Mouse (Mus musculus): ENCODE measurements at regions not wholly inside any gene's neighbourhood (a gene's known extent, or its start where the extent isn't known, plus 50 kb on each side); places are given as distances from the start of the nearest gene placed in this dataset.

GRCm38 (mm10) chr10:37079535-37079934, 59.2 kb downstream of the Marcks start:
- Histone ChIP-seq H3K9me3 (ENCODE audit: control insufficient read depth, low read length) (no peaks in the 10 kb centered on the region), H3K9ac (ENCODE audit: low read depth, low read length) (no peak overlapping the region), H3K27me3 (ENCODE audit: control insufficient read depth, insufficient read depth, low read length) (no peaks in the 10 kb centered on the region), H3K4me3 (ENCODE audit: low read length) (no peak overlapping the region), H3K27ac (ENCODE audit: low read depth, low read length) (0 out of 2 replicates have a peak overlapping the region, but pooled peaks have one; percentile 12), H3K4me1 (ENCODE audit: control insufficient read depth, insufficient read depth, low read length) (peaks cover 7% of the 10 kb centered on the region; the same call in 1 of the 2 replicates), H3K4me2 (replicated peaks; ENCODE audit: low read depth, low read length) (no peak overlapping the region), H3K36me3 (ENCODE audit: control insufficient read depth, insufficient read depth, low read length) (no peaks in the 10 kb centered on the region)
- 73% methylated on average over 6 of the region's 6 CpGs for WGBS
- no peak for ATAC-seq (ENCODE audit: low FRiP score, low TSS enrichment)

GRCm38 (mm10) chr10:37078439-37078838, 60.3 kb downstream of the Marcks start:
- Histone ChIP-seq H3K9me3 (ENCODE audit: control insufficient read depth, low read length) (no peaks in the 10 kb centered on the region), H3K27ac (ENCODE audit: low read depth, low read length) (peak overlapping the region; percentile 62), H3K4me1 (ENCODE audit: control insufficient read depth, insufficient read depth, low read length) (peaks cover 7% of the 10 kb centered on the region; the same call in 1 of the 2 replicates), H3K4me2 (replicated peaks; ENCODE audit: low read depth, low read length) (no peak overlapping the region), H3K4me3 (ENCODE audit: low read length) (no peak overlapping the region), H3K9ac (ENCODE audit: low read depth, low read length) (no peak overlapping the region), H3K27me3 (ENCODE audit: control insufficient read depth, insufficient read depth, low read length) (no peaks in the 10 kb centered on the region), H3K36me3 (ENCODE audit: control insufficient read depth, insufficient read depth, low read length) (no peaks in the 10 kb centered on the region)
- WGBS, result 34% methylated on average over 5 of the region's 5 CpGs
- ATAC-seq (ENCODE audit: low FRiP score, low TSS enrichment), result peak; percentile 92; the same call in 1 of the 2 replicates

- Histone ChIP-seq H3K4me2 (replicated peaks; ENCODE audit: low read depth, low read length) (no peak overlapping the region), H3K9me3 (ENCODE audit: control insufficient read depth, low read length) (no peaks in the 10 kb centered on the region), H3K4me1 (ENCODE audit: control insufficient read depth, insufficient read depth, low read length) (peaks cover 7% of the 10 kb centered on the region; the same call in 1 of the 2 replicates), H3K27me3 (ENCODE audit: control insufficient read depth, insufficient read depth, low read length) (no peaks in the 10 kb centered on the region), H3K4me3 (ENCODE audit: low read length) (no peak overlapping the region), H3K9ac (ENCODE audit: low read depth, low read length) (no peak overlapping the region), H3K36me3 (ENCODE audit: control insufficient read depth, insufficient read depth, low read length) (no peaks in the 10 kb centered on the region), H3K27ac (ENCODE audit: low read depth, low read length) (no peak overlapping the region; the same call in 1 of the 2 replicates)
- 84% methylated on average over 2 of the region's 2 CpGs for WGBS
- 0 out of 2 replicates have a peak, but pooled peaks have one; percentile 24 for ATAC-seq (ENCODE audit: low FRiP score, low TSS enrichment)
Measured at GRCm38 (mm10) chr10:37077741-37078140, 61.0 kb downstream of the Marcks start.

- WGBS, result 17% methylated on average over 5 of the region's 5 CpGs
- no peaks in the 10 kb centered on the region for H3K27me3 ChIP-seq (ENCODE audit: control insufficient read depth, insufficient read depth, low read length)
- no peak overlapping the region for H3K4me2 ChIP-seq (replicated peaks; ENCODE audit: low read depth, low read length)
- no peaks in the 10 kb centered on the region for H3K9me3 ChIP-seq (ENCODE audit: control insufficient read depth, low read length)
- ATAC-seq (ENCODE audit: low FRiP score, low TSS enrichment), result peak; percentile 62; the same call in 1 of the 2 replicates
- H3K27ac ChIP-seq (ENCODE audit: low read depth, low read length), result no peak overlapping the region
- H3K4me3 ChIP-seq (ENCODE audit: low read length), result no peak overlapping the region
- H3K36me3 ChIP-seq (ENCODE audit: control insufficient read depth, insufficient read depth, low read length), result no peaks in the 10 kb centered on the region
- no peak overlapping the region for H3K9ac ChIP-seq (ENCODE audit: low read depth, low read length)
- H3K4me1 ChIP-seq (ENCODE audit: control insufficient read depth, insufficient read depth, low read length), result peaks cover under 1% of the 10 kb centered on the region; the same call in 1 of the 2 replicates
Measured at GRCm38 (mm10) chr10:37072834-37073233, 65.9 kb downstream of the Marcks start.

- Histone ChIP-seq H3K9ac (ENCODE audit: low read depth, low read length) (no peak overlapping the region), H3K4me2 (replicated peaks; ENCODE audit: low read depth, low read length) (no peak overlapping the region), H3K9me3 (ENCODE audit: control insufficient read depth, low read length) (no peaks in the 10 kb centered on the region), H3K4me3 (ENCODE audit: low read length) (no peak overlapping the region), H3K27ac (ENCODE audit: low read depth, low read length) (no peak overlapping the region), H3K27me3 (ENCODE audit: control insufficient read depth, insufficient read depth, low read length) (no peaks in the 10 kb centered on the region), H3K4me1 (ENCODE audit: control insufficient read depth, insufficient read depth, low read length) (no peaks in the 10 kb centered on the region), H3K36me3 (ENCODE audit: control insufficient read depth, insufficient read depth, low read length) (no peaks in the 10 kb centered on the region)
- ATAC-seq (ENCODE audit: low FRiP score, low TSS enrichment), result no peak
- 93% methylated on average over 5 of the region's 5 CpGs for WGBS
Measured at GRCm38 (mm10) chr10:37072061-37072460, 66.7 kb downstream of the Marcks start.

- 92% methylated on average over 2 of the region's 2 CpGs for WGBS
- Histone ChIP-seq H3K27ac (ENCODE audit: low read depth, low read length) (no peak overlapping the region), H3K27me3 (ENCODE audit: control insufficient read depth, insufficient read depth, low read length) (no peaks in the 10 kb centered on the region), H3K9me3 (ENCODE audit: control insufficient read depth, low read length) (no peaks in the 10 kb centered on the region), H3K4me3 (ENCODE audit: low read length) (no peak overlapping the region), H3K9ac (ENCODE audit: low read depth, low read length) (no peak overlapping the region), H3K4me1 (ENCODE audit: control insufficient read depth, insufficient read depth, low read length) (no peaks in the 10 kb centered on the region), H3K4me2 (replicated peaks; ENCODE audit: low read depth, low read length) (no peak overlapping the region), H3K36me3 (ENCODE audit: control insufficient read depth, insufficient read depth, low read length) (no peaks in the 10 kb centered on the region)
- no peak for ATAC-seq (ENCODE audit: low FRiP score, low TSS enrichment)
Measured at GRCm38 (mm10) chr10:37071420-37071819, 67.3 kb downstream of the Marcks start.
